8 mouse cellular contexts compared by ENCODE assay signal in the genomic region with DNA sequence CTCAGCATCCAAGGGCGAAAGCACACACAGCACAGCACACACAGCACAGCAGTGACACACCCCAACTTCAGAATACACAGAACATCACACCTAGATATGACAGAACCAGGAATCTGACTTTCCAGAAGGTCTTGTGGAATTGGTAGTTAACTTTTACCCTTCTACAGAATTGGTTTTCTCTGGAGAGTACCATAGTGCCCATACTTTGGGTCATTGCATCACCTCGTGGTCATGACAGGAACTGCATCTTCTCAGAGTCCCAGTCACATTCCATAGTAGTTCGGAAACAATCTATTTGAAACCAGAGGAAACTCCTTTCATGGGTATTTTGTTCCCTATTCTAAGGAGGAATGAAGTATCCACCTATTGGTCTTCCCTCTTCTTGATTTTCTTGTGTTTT.
DNase-seq lines count a peak whose midpoint lies in the region; ATAC-seq and TF ChIP-seq lines count a peak whose summit lies in the region.
"Had no signal": no experiment of that assay in that cellular context is flagged by ENCODE, and none has a peak within 500 bp of the region (broad histone marks: within the 10 kb centered on the region; RNA-seq: fewer than 3 reads in every experiment).

No protein-coding gene starts in this region.

- H3K9me3 ChIP-seq in E14TG2a.4 (ENCODE audit: low read length): no peaks in the 10 kb centered on the region
- 0 out of 2 replicates have a peak, but pooled peaks cover 5% of the 10 kb centered on the region for H3K9me3 ChIP-seq in kidney, embryonic 16.5 days (ENCODE audit: low read length)
- H3K9me3 ChIP-seq in liver, embryonic 14.5 days (ENCODE audit: control insufficient read depth, low read length): no peaks in the 10 kb centered on the region
- H3K9me3 ChIP-seq in neural tube, embryonic 13.5 days: no peaks in the 10 kb centered on the region
- H3K9me3 ChIP-seq: heart, embryonic 15.5 days had no signal

- TF ChIP-seq EP300 in liver, embryonic 14.5 days (IDR thresholded peaks at IDR 0.05; ENCODE audit: low read depth): no peak

- H3K27me3 ChIP-seq in E14TG2a.4 (ENCODE audit: insufficient read depth, low read length): no peaks in the 10 kb centered on the region
- H3K27me3 ChIP-seq in kidney, embryonic 16.5 days (ENCODE audit: insufficient read depth, low read length): no peaks in the 10 kb centered on the region
- no peaks in the 10 kb centered on the region for H3K27me3 ChIP-seq in liver, embryonic 14.5 days (ENCODE audit: control insufficient read depth, insufficient read depth, low read length)
- H3K27me3 ChIP-seq in neural tube, embryonic 13.5 days: no peaks in the 10 kb centered on the region
- H3K27me3 ChIP-seq: heart, embryonic 15.5 days had no signal

- no peak overlapping the region for H3K9ac ChIP-seq in kidney, embryonic 16.5 days (replicated peaks; ENCODE audit: low read length)
- H3K9ac ChIP-seq in liver, embryonic 14.5 days (replicated peaks): no peak overlapping the region
- no peak overlapping the region for H3K9ac ChIP-seq in neural tube, embryonic 13.5 days
- H3K9ac ChIP-seq: heart, embryonic 15.5 days had no signal

- no peak overlapping the region for H3K27ac ChIP-seq in kidney, embryonic 16.5 days (ENCODE audit: low read length)
- no peak overlapping the region for H3K27ac ChIP-seq in liver, embryonic 14.5 days
- no peak overlapping the region for H3K27ac ChIP-seq in neural tube, embryonic 13.5 days (replicated peaks)
- H3K27ac ChIP-seq: heart, embryonic 15.5 days had no signal

- peaks cover 18% of the 10 kb centered on the region for H3K4me1 ChIP-seq in E14TG2a.4 (replicated peaks; ENCODE audit: low read depth, low read length)
- no peaks in the 10 kb centered on the region for H3K4me1 ChIP-seq in kidney, embryonic 16.5 days (ENCODE audit: insufficient read depth, low read length)
- no peaks in the 10 kb centered on the region; a peak in 1 of 4 replicates for H3K4me1 ChIP-seq in liver, embryonic 14.5 days (replicated peaks; ENCODE audit: control insufficient read depth in 2 of 2, insufficient read depth in 2 of 2, low read length in 1 of 2)
- H3K4me1 ChIP-seq in neural tube, embryonic 13.5 days (replicated peaks): 0 out of 2 replicates have a peak, but pooled peaks cover 4% of the 10 kb centered on the region

- H3K36me3 ChIP-seq in E14TG2a.4 (ENCODE audit: insufficient read depth, low read length): peaks cover 84% of the 10 kb centered on the region
- H3K36me3 ChIP-seq in kidney, embryonic 16.5 days (ENCODE audit: insufficient read depth, low read length): peaks cover 6% of the 10 kb centered on the region; the same call in 1 of the 2 replicates
- no peaks in the 10 kb centered on the region for H3K36me3 ChIP-seq in liver, embryonic 14.5 days (replicated peaks; ENCODE audit: control insufficient read depth, insufficient read depth, low read depth)
- H3K36me3 ChIP-seq in neural tube, embryonic 13.5 days: peaks cover 11% of the 10 kb centered on the region; the same call in 1 of the 2 replicates
- H3K36me3 ChIP-seq: heart, embryonic 15.5 days had no signal

- TF ChIP-seq CTCF in E14TG2a.4 (conservative IDR thresholded peaks at IDR 0.05; ENCODE audit: low read length): peak; percentile 96
- TF ChIP-seq CTCF in liver, embryonic 14.5 days (IDR thresholded peaks at IDR 0.05; ENCODE audit: low read depth): peak; percentile 79

- no peak overlapping the region for H3K4me3 ChIP-seq in E14TG2a.4 (replicated peaks; ENCODE audit: low read length)
- no peak overlapping the region for H3K4me3 ChIP-seq in kidney, embryonic 16.5 days (ENCODE audit: low read length)
- H3K4me3 ChIP-seq in liver, embryonic 14.5 days (ENCODE audit: insufficient read depth in 1 of 2, low read depth in 2 of 2, low read length in 2 of 2): no peak overlapping the region
- no peak overlapping the region for H3K4me3 ChIP-seq in neural tube, embryonic 13.5 days
- H3K4me3 ChIP-seq: heart, embryonic 15.5 days had no signal

- peak; percentile 53 to 58 for DNase-seq in B cell, adult 2 months
- DNase-seq in cerebellum, adult 9-10 months: peak; percentile 50
- peak; percentile 17 to 31 for DNase-seq in gastrocnemius, adult 8-10 months (ENCODE audit: low spot score in 2 of 2)
- DNase-seq in liver, embryonic 14.5 days (ENCODE audit: low read depth in 3 of 3, low spot score in 3 of 3): peak in 1 of 3 experiments; percentile 11

- peak; percentile 56; the same call in 1 of the 2 replicates for ATAC-seq in kidney, embryonic 16.5 days (ENCODE audit: low FRiP score, low TSS enrichment)
- no peak for ATAC-seq in liver, embryonic 14.5 days (ENCODE audit: insufficient read depth)
- peak; percentile 57 for ATAC-seq in neural tube, embryonic 13.5 days (ENCODE audit: low read depth)

- WGBS in kidney, embryonic 16.5 days: 48% methylated on average over 3 of the region's 3 CpGs
- 35% methylated on average over 3 of the region's 3 CpGs for WGBS in liver, embryonic 14.5 days (ENCODE audit: insufficient replicate concordance)
- 51% methylated on average over 3 of the region's 3 CpGs for WGBS in neural tube, embryonic 13.5 days

- H3K4me2 ChIP-seq in kidney, embryonic 16.5 days (replicated peaks; ENCODE audit: low read depth, low read length): no peak overlapping the region
- H3K4me2 ChIP-seq in liver, embryonic 14.5 days (ENCODE audit: low read depth): no peak overlapping the region
- no peak overlapping the region for H3K4me2 ChIP-seq in neural tube, embryonic 13.5 days
- H3K4me2 ChIP-seq: heart, embryonic 15.5 days had no signal
